Mouse (Mus musculus): ENCODE measurements at regions not wholly inside any gene's neighbourhood (a gene's known extent, or its start where the extent isn't known, plus 50 kb on each side); places are given as distances from the start of the nearest gene placed in this dataset.

- H3K4me2 ChIP-seq (ENCODE audit: low read depth, low read length): no peak overlapping the region
- TF ChIP-seq EP300 (IDR thresholded peaks at IDR 0.05; ENCODE audit: low read depth) (no peak), CTCF (IDR thresholded peaks at IDR 0.05; ENCODE audit: low read depth) (no peak)
- no peak overlapping the region for H3K4me3 ChIP-seq (ENCODE audit: low read depth, low read length)
- no peak overlapping the region for H3K27ac ChIP-seq (ENCODE audit: low read depth)
- H3K9me3 ChIP-seq (replicated peaks; ENCODE audit: control insufficient read depth, low read length): no peaks in the 10 kb centered on the region
- no peaks in the 10 kb centered on the region for H3K4me1 ChIP-seq (ENCODE audit: control insufficient read depth, insufficient read depth)
- no peak for DNase-seq (ENCODE audit: low spot score)
- H3K36me3 ChIP-seq (replicated peaks; ENCODE audit: control insufficient read depth, insufficient read depth, low read length): no peaks in the 10 kb centered on the region
- ATAC-seq (ENCODE audit: insufficient read depth, low read depth): no peak
- H3K9ac ChIP-seq (replicated peaks; ENCODE audit: low read depth, low read length): no peak overlapping the region
- H3K27me3 ChIP-seq (ENCODE audit: control insufficient read depth, insufficient read depth, low read length): no peaks in the 10 kb centered on the region
These were observed 326.0 kb downstream of the Fam84a start for GRCm38 (mm10) chr12:13825899-13826298.

- Histone ChIP-seq H3K36me3 (replicated peaks; ENCODE audit: control insufficient read depth, insufficient read depth, low read length) (no peaks in the 10 kb centered on the region), H3K27me3 (ENCODE audit: control insufficient read depth, insufficient read depth, low read length) (no peaks in the 10 kb centered on the region), H3K9ac (replicated peaks; ENCODE audit: low read depth, low read length) (no peak overlapping the region), H3K27ac (ENCODE audit: low read depth) (no peak overlapping the region), H3K4me1 (ENCODE audit: control insufficient read depth, insufficient read depth) (no peaks in the 10 kb centered on the region), H3K4me2 (ENCODE audit: low read depth, low read length) (no peak overlapping the region), H3K9me3 (replicated peaks; ENCODE audit: control insufficient read depth, low read length) (no peaks in the 10 kb centered on the region), H3K4me3 (ENCODE audit: low read depth, low read length) (no peak overlapping the region)
- 30% methylated on average over 2 of the region's 2 CpGs for WGBS
- DNase-seq (ENCODE audit: low spot score): no peak
- no peak for TF ChIP-seq EP300 (IDR thresholded peaks at IDR 0.05; ENCODE audit: low read depth)
- no peak for TF ChIP-seq CTCF (IDR thresholded peaks at IDR 0.05; ENCODE audit: low read depth)
- ATAC-seq (ENCODE audit: insufficient read depth, low read depth): no peak
These were observed 336.4 kb downstream of the Fam84a start for GRCm38 (mm10) chr12:13815500-13815899.

- DNase-seq (ENCODE audit: low spot score) (no peak), ATAC-seq (ENCODE audit: insufficient read depth, low read depth) (no peak)
- Histone ChIP-seq H3K4me3 (ENCODE audit: low read depth, low read length) (no peak overlapping the region), H3K27ac (ENCODE audit: low read depth) (no peak overlapping the region), H3K27me3 (ENCODE audit: control insufficient read depth, insufficient read depth, low read length) (no peaks in the 10 kb centered on the region), H3K4me1 (ENCODE audit: control insufficient read depth, insufficient read depth) (peaks cover 4% of the 10 kb centered on the region), H3K4me2 (ENCODE audit: low read depth, low read length) (no peak overlapping the region), H3K9me3 (replicated peaks; ENCODE audit: control insufficient read depth, low read length) (no peaks in the 10 kb centered on the region), H3K9ac (replicated peaks; ENCODE audit: low read depth, low read length) (no peak overlapping the region), H3K36me3 (replicated peaks; ENCODE audit: control insufficient read depth, insufficient read depth, low read length) (no peaks in the 10 kb centered on the region)
- TF ChIP-seq EP300 (IDR thresholded peaks at IDR 0.05; ENCODE audit: low read depth): no peak
- TF ChIP-seq CTCF (IDR thresholded peaks at IDR 0.05; ENCODE audit: low read depth): no peak
- 89% methylated on average over 2 of the region's 2 CpGs for WGBS
These were observed 341.7 kb downstream of the Fam84a start for GRCm38 (mm10) chr12:13810155-13810515.

GRCm38 (mm10) chr12:13809291-13810154, 342.3 kb downstream of the Fam84a start:
- peaks cover 4% of the 10 kb centered on the region for H3K4me1 ChIP-seq (ENCODE audit: control insufficient read depth, insufficient read depth)
- no peak overlapping the region for H3K27ac ChIP-seq (ENCODE audit: low read depth)
- no peaks in the 10 kb centered on the region for H3K9me3 ChIP-seq (replicated peaks; ENCODE audit: control insufficient read depth, low read length)
- no peak for TF ChIP-seq EP300 (IDR thresholded peaks at IDR 0.05; ENCODE audit: low read depth)
- no peak for TF ChIP-seq CTCF (IDR thresholded peaks at IDR 0.05; ENCODE audit: low read depth)
- no peaks in the 10 kb centered on the region for H3K27me3 ChIP-seq (ENCODE audit: control insufficient read depth, insufficient read depth, low read length)
- no peak overlapping the region for H3K4me2 ChIP-seq (ENCODE audit: low read depth, low read length)
- H3K36me3 ChIP-seq (replicated peaks; ENCODE audit: control insufficient read depth, insufficient read depth, low read length): no peaks in the 10 kb centered on the region
- no peak overlapping the region for H3K4me3 ChIP-seq (ENCODE audit: low read depth, low read length)
- ATAC-seq (ENCODE audit: insufficient read depth, low read depth) (peak; percentile 71), DNase-seq (ENCODE audit: low spot score) (peak; percentile 72)
- 43% methylated on average over 6 of the region's 6 CpGs for WGBS
- H3K9ac ChIP-seq (replicated peaks; ENCODE audit: low read depth, low read length): no peak overlapping the region

GRCm38 (mm10) chr12:13779752-13780151, 372.1 kb downstream of the Fam84a start:
- no peaks in the 10 kb centered on the region for H3K27me3 ChIP-seq (ENCODE audit: control insufficient read depth, insufficient read depth, low read length)
- no peak overlapping the region for H3K4me3 ChIP-seq (ENCODE audit: low read depth, low read length)
- H3K4me2 ChIP-seq (ENCODE audit: low read depth, low read length): no peak overlapping the region
- H3K9me3 ChIP-seq (replicated peaks; ENCODE audit: control insufficient read depth, low read length): no peaks in the 10 kb centered on the region
- 74% methylated on average over 2 of the region's 2 CpGs for WGBS
- H3K9ac ChIP-seq (replicated peaks; ENCODE audit: low read depth, low read length): no peak overlapping the region
- ATAC-seq (ENCODE audit: insufficient read depth, low read depth) (no peak), DNase-seq (ENCODE audit: low spot score) (no peak)
- no peak for TF ChIP-seq EP300 (IDR thresholded peaks at IDR 0.05; ENCODE audit: low read depth)
- no peak for TF ChIP-seq CTCF (IDR thresholded peaks at IDR 0.05; ENCODE audit: low read depth)
- H3K4me1 ChIP-seq (ENCODE audit: control insufficient read depth, insufficient read depth): no peaks in the 10 kb centered on the region
- H3K27ac ChIP-seq (ENCODE audit: low read depth): no peak overlapping the region
- no peaks in the 10 kb centered on the region for H3K36me3 ChIP-seq (replicated peaks; ENCODE audit: control insufficient read depth, insufficient read depth, low read length)

- TF ChIP-seq CTCF (IDR thresholded peaks at IDR 0.05; ENCODE audit: low read depth) (no peak), EP300 (IDR thresholded peaks at IDR 0.05; ENCODE audit: low read depth) (no peak)
- H3K4me1 ChIP-seq (ENCODE audit: control insufficient read depth, insufficient read depth): no peaks in the 10 kb centered on the region
- H3K4me2 ChIP-seq (ENCODE audit: low read depth, low read length): no peak overlapping the region
- WGBS: 42% methylated on average over 1 of the region's 1 CpGs
- no peak for DNase-seq (ENCODE audit: low spot score)
- no peak overlapping the region for H3K27ac ChIP-seq (ENCODE audit: low read depth)
- H3K9me3 ChIP-seq (replicated peaks; ENCODE audit: control insufficient read depth, low read length): 0 out of 2 replicates have a peak, but pooled peaks cover 8% of the 10 kb centered on the region
- no peaks in the 10 kb centered on the region for H3K27me3 ChIP-seq (ENCODE audit: control insufficient read depth, insufficient read depth, low read length)
- no peak overlapping the region for H3K9ac ChIP-seq (replicated peaks; ENCODE audit: low read depth, low read length)
- no peaks in the 10 kb centered on the region for H3K36me3 ChIP-seq (replicated peaks; ENCODE audit: control insufficient read depth, insufficient read depth, low read length)
- ATAC-seq (ENCODE audit: insufficient read depth, low read depth): no peak
- no peak overlapping the region for H3K4me3 ChIP-seq (ENCODE audit: low read depth, low read length)
These were observed 375.2 kb downstream of the Fam84a start for GRCm38 (mm10) chr12:13776687-13777086.

All from heart, postnatal 0 days (tissue).